Mouse (Mus musculus) intestine, embryonic 14.5 days (tissue): ENCODE measurements around the gene Myzap. TPM values are rescaled to one million over a fixed set of nuclear protein-coding genes. Genes with fewer than 3 reads are reported as not detected.

Experiments
- polyA plus RNA-seq: library from polyadenylated mRNA; unstranded; fragments of >200 nt; fragmentation: Nextera tagmentation; extraction: Ambion mirVana; gene quantifications from 2 replicates; pipeline ENCODE4 v1.2.1, GENCODE M21; 2014

The Myzap gene
- polyA plus RNA-seq, 1 experiment from 2014 or later = 10.1 TPM

Other genes starting within 250 kb of the Myzap start
- 307 and 327 TPM in 2 replicates for gene Polr2m, start 106.4 kb downstream of the Myzap start, polyA plus RNA-seq
- gene Cgnl1, start 179.2 kb upstream of the Myzap start, polyA plus RNA-seq = 9.8 and 10.6 TPM in 2 replicates